Mouse (Mus musculus) MEL (cell line): ENCODE measurements around the gene Txnrd1. TPM values are rescaled to one million over a fixed set of nuclear protein-coding genes. Genes with fewer than 3 reads are reported as not detected.

ENCODE experiments used
- DNase-seq: peaks from one replicate; pipeline ENCODE4 v3.0.0; 2011; ENCODE audit warnings: low read depth, low spot score
- H3K27ac ChIP-seq: 2 replicates; pipeline ENCODE4 v1.5.1; 2012; ENCODE audit warnings: low read depth, mild to moderate bottlenecking, control low read depth, low read length, moderate library complexity; ENCODE audit not compliant: control insufficient read depth
- H3K27me3 ChIP-seq, 2 experiments: fragments of 150-350 bp in 1 of 2; sonication (generic) in 1 of 2; 2 replicates each; pipeline ENCODE4 v1.6.1; 2012; ENCODE audit warnings: low read length in 2 of 2, mild to moderate bottlenecking in 2 of 2, improper control_type of control experiment in 1 of 2, moderate library complexity in 1 of 2; ENCODE audit not compliant: insufficient read depth in 2 of 2, control insufficient read depth in 1 of 2
- H3K36me3 ChIP-seq, 2 experiments: 2 replicates each; pipeline ENCODE4 v1.6.1; 2012 to 2014; ENCODE audit warnings: low read length in 2 of 2, improper control_type of control experiment in 1 of 2, inconsistent platforms in 1 of 2, mild to moderate bottlenecking in 1 of 2; ENCODE audit not compliant: insufficient read depth in 2 of 2, control insufficient read depth in 1 of 2
- H3K4me1 ChIP-seq, 2 experiments: fragments of 150-350 bp in 1 of 2; sonication (generic) in 1 of 2; 2 replicates each; pipeline ENCODE4 v1.6.1; 2012; ENCODE audit warnings: low read length in 2 of 2, improper control_type of control experiment in 1 of 2, mild to moderate bottlenecking in 1 of 2; ENCODE audit not compliant: insufficient read depth in 2 of 2, control insufficient read depth in 1 of 2
- H3K4me3 ChIP-seq, 2 experiments: fragments of 150-350 bp in 1 of 2; sonication (generic) in 1 of 2; 2 replicates each; pipeline ENCODE4 v1.5.1; 2012; ENCODE audit warnings: low read depth in 2 of 2, low read length in 2 of 2, mild to moderate bottlenecking in 2 of 2, moderate library complexity in 2 of 2, control low read depth in 1 of 2, improper control_type of control experiment in 1 of 2; ENCODE audit not compliant: control insufficient read depth in 1 of 2, insufficient read depth in 1 of 2
- H3K79me2 ChIP-seq: 2 replicates; pipeline ENCODE4 v1.6.1; 2012; ENCODE audit warnings: mild to moderate bottlenecking, low read length, moderate library complexity; ENCODE audit not compliant: control insufficient read depth, poor library complexity, insufficient read depth
- H3K9ac ChIP-seq: 2 replicates; pipeline ENCODE4 v1.6.1; 2012; ENCODE audit warnings: low read depth, mild to moderate bottlenecking, control low read depth, low read length, moderate library complexity; ENCODE audit not compliant: control insufficient read depth, poor library complexity, severe bottlenecking
- H3K9me3 ChIP-seq: fragments of 150-350 bp; sonication (generic); replicated peaks from 2 replicates; pipeline ENCODE4 v1.6.1; 2012; ENCODE audit warnings: mild to moderate bottlenecking, low read length, improper control_type of control experiment, moderate library complexity; ENCODE audit not compliant: insufficient read depth
- BHLHE40 ChIP-seq: IDR thresholded peaks from 2 replicates; pipeline ENCODE4 v1.6.1; 2012; ENCODE audit warnings: low read depth, mild to moderate bottlenecking, inconsistent platforms, low read length, improper control_type of control experiment, borderline replicate concordance
- CHD1 ChIP-seq: IDR thresholded peaks from 2 replicates; pipeline ENCODE4 v1.6.1; 2012; ENCODE audit warnings: low read depth, mild to moderate bottlenecking, inconsistent platforms, low read length, improper control_type of control experiment
- E2F4 ChIP-seq: IDR thresholded peaks from 2 replicates; pipeline ENCODE4 v1.6.1; 2011; ENCODE audit warnings: low read depth, low read length, improper control_type of control experiment, borderline replicate concordance
- ELF1 ChIP-seq: IDR thresholded peaks from 2 replicates; pipeline ENCODE4 v1.6.1; 2014; ENCODE audit warnings: low read depth, mild to moderate bottlenecking, inconsistent platforms, low read length, improper control_type of control experiment, moderate library complexity
- ETS1 ChIP-seq: IDR thresholded peaks from 2 replicates; pipeline ENCODE4 v1.6.1; 2012; ENCODE audit warnings: low read depth, mild to moderate bottlenecking, inconsistent platforms, low read length, improper control_type of control experiment, moderate library complexity
- KAT2A ChIP-seq: conservative IDR thresholded peaks from 2 replicates; pipeline ENCODE4 v1.6.1; 2012; ENCODE audit warnings: low read depth, low read length, improper control_type of control experiment, inconsistent platforms
- MAX ChIP-seq: IDR thresholded peaks from 2 replicates; pipeline ENCODE4 v1.6.1; 2011; ENCODE audit warnings: low read length, improper control_type of control experiment
- MAZ ChIP-seq: IDR thresholded peaks from 2 replicates; pipeline ENCODE4 v1.6.1; 2012; ENCODE audit warnings: low read depth, mild to moderate bottlenecking, inconsistent platforms, low read length, improper control_type of control experiment
- MEF2A ChIP-seq: IDR thresholded peaks from 2 replicates; pipeline ENCODE4 v1.6.1; 2014; ENCODE audit warnings: low read depth, mild to moderate bottlenecking, inconsistent platforms, low read length, improper control_type of control experiment; ENCODE audit not compliant: poor library complexity, insufficient replicate concordance, severe bottlenecking; ENCODE audit errors: extremely low read depth
- MXI1 ChIP-seq: IDR thresholded peaks from 2 replicates; pipeline ENCODE4 v1.6.1; 2011; ENCODE audit warnings: mild to moderate bottlenecking, low read depth, low read length, improper control_type of control experiment
- MYB ChIP-seq: IDR thresholded peaks from 2 replicates; pipeline ENCODE4 v1.6.1; 2011; ENCODE audit warnings: mild to moderate bottlenecking, low read depth, low read length, improper control_type of control experiment
- MYC ChIP-seq: IDR thresholded peaks from 2 replicates; pipeline ENCODE4 v1.6.1; 2011; ENCODE audit warnings: low read depth, mild to moderate bottlenecking, low read length, improper control_type of control experiment, moderate library complexity
- NELFE ChIP-seq: IDR thresholded peaks from 2 replicates; pipeline ENCODE4 v1.6.1; 2011; ENCODE audit warnings: low read depth, low read length, improper control_type of control experiment
- NRF1 ChIP-seq: IDR thresholded peaks from 2 replicates; pipeline ENCODE4 v1.6.1; 2014; ENCODE audit warnings: low read depth, mild to moderate bottlenecking, inconsistent platforms, low read length, improper control_type of control experiment, moderate library complexity; ENCODE audit not compliant: poor library complexity, insufficient read depth, severe bottlenecking
- POLR2A ChIP-seq, 2 experiments: IDR thresholded peaks; 2 replicates each; pipeline ENCODE4 v1.6.1; 2011 to 2012; ENCODE audit warnings: low read length in 2 of 2, mild to moderate bottlenecking in 2 of 2, control low read depth in 1 of 2, improper control_type of control experiment in 1 of 2, low read depth in 1 of 2, moderate library complexity in 1 of 2; ENCODE audit not compliant: control insufficient read depth in 1 of 2, insufficient read depth in 1 of 2, poor library complexity in 1 of 2
- POLR2AphosphoS5 ChIP-seq: IDR thresholded peaks from 2 replicates; pipeline ENCODE4 v1.6.1; 2012; ENCODE audit warnings: low read depth, borderline replicate concordance, mild to moderate bottlenecking, inconsistent platforms, low read length, moderate library complexity, mixed read lengths
- RAD21 ChIP-seq: IDR thresholded peaks from 2 replicates; pipeline ENCODE4 v1.6.1; 2011; ENCODE audit warnings: mild to moderate bottlenecking, low read depth, low read length, improper control_type of control experiment
- RCOR1 ChIP-seq: IDR thresholded peaks from 2 replicates; pipeline ENCODE4 v1.6.1; 2012; ENCODE audit warnings: low read depth, mild to moderate bottlenecking, inconsistent platforms, low read length, improper control_type of control experiment
- SIN3A ChIP-seq: IDR thresholded peaks from 2 replicates; pipeline ENCODE4 v1.6.1; 2012; ENCODE audit warnings: low read length, improper control_type of control experiment, inconsistent platforms
- SMC3 ChIP-seq: IDR thresholded peaks from 2 replicates; pipeline ENCODE4 v1.6.1; 2011; ENCODE audit warnings: low read depth, low read length, improper control_type of control experiment
- TAL1 ChIP-seq: IDR thresholded peaks from 2 replicates; pipeline ENCODE4 v1.6.1; 2012; ENCODE audit warnings: mild to moderate bottlenecking, inconsistent platforms, low read length, moderate library complexity, mixed read lengths
- TBP ChIP-seq: IDR thresholded peaks from 2 replicates; pipeline ENCODE4 v1.8.0; 2011; ENCODE audit warnings: low read depth, low read length, improper control_type of control experiment
- TCF12 ChIP-seq: IDR thresholded peaks from 2 replicates; pipeline ENCODE4 v1.6.1; 2014; ENCODE audit warnings: low read depth, mild to moderate bottlenecking, inconsistent platforms, low read length, improper control_type of control experiment, moderate library complexity
- UBTF ChIP-seq: IDR thresholded peaks from 2 replicates; pipeline ENCODE4 v1.6.1; 2012; ENCODE audit warnings: low read depth, mild to moderate bottlenecking, inconsistent platforms, low read length, improper control_type of control experiment, moderate library complexity, borderline replicate concordance; ENCODE audit not compliant: insufficient read depth
- USF1 ChIP-seq: IDR thresholded peaks from 2 replicates; pipeline ENCODE4 v1.6.1; 2014; ENCODE audit warnings: low read depth, mild to moderate bottlenecking, inconsistent platforms, low read length, improper control_type of control experiment, moderate library complexity
- USF2 ChIP-seq, 2 experiments: IDR thresholded peaks; 2 replicates each; pipeline ENCODE4 v1.6.1; 2011 to 2012; ENCODE audit warnings: improper control_type of control experiment in 2 of 2, low read length in 2 of 2, borderline replicate concordance in 1 of 2, inconsistent platforms in 1 of 2, low read depth in 1 of 2, mild to moderate bottlenecking in 1 of 2; ENCODE audit not compliant: insufficient read depth in 1 of 2
- ZKSCAN1 ChIP-seq: IDR thresholded peaks from 2 replicates; pipeline ENCODE4 v1.6.1; 2012; ENCODE audit warnings: low read depth, mild to moderate bottlenecking, inconsistent platforms, low read length, improper control_type of control experiment, moderate library complexity
- ZMIZ1 ChIP-seq: IDR thresholded peaks from 2 replicates; pipeline ENCODE4 v1.6.1; 2012; ENCODE audit warnings: low read depth, mild to moderate bottlenecking, inconsistent platforms, low read length, improper control_type of control experiment, moderate library complexity
- ZNF384 ChIP-seq: IDR thresholded peaks from 2 replicates; pipeline ENCODE4 v1.6.1; 2012; ENCODE audit warnings: low read depth, mild to moderate bottlenecking, inconsistent platforms, low read length, improper control_type of control experiment
- polyA plus RNA-seq, 2 experiments: library from polyadenylated mRNA; stranded (reverse) in 1 of 2; unstranded in 1 of 2; fragments of >175 nt in 1 of 2; fragments of >200 nt in 1 of 2; gene quantifications; 2 replicates each; pipeline versions ENCODE4 v1.2.1 to v1.2.4; 2012; ENCODE audit warnings: low replicate concordance in 2 of 2, low read depth in 1 of 2; ENCODE audit not compliant: insufficient read length in 2 of 2, insufficient read depth in 1 of 2, missing spikeins in 1 of 2
- total RNA-seq: library from RNA; depleted of rRNA; stranded (reverse); fragments of 300-350 nt; gene quantifications from 2 replicates; pipeline ENCODE4 v1.2.3, GENCODE M21; 2012

The Txnrd1 gene
- total and polyA plus RNA-seq, 3 experiments: 91.6 to 127 TPM; not detected in 1

GRCm38 (mm10) chr10:82859533-82859915 is 25.8 kb downstream of the Txnrd1 start:
- peaks cover 6 to 36% of the 10 kb centered on the region in 2 experiments for H3K4me1 ChIP-seq
- TF ChIP-seq KAT2A: no peak
- TF ChIP-seq SMC3: no peak
- no peak for TF ChIP-seq RCOR1
- peaks cover 46% of the 10 kb centered on the region for H3K79me2 ChIP-seq
- peak; percentile 74 for DNase-seq
- H3K9me3 ChIP-seq: no peaks in the 10 kb centered on the region
- H3K36me3 ChIP-seq: peaks cover 5 to 38% of the 10 kb centered on the region in 2 experiments
- H3K27me3 ChIP-seq: no peaks in the 10 kb centered on the region
- H3K4me3 ChIP-seq: peak overlapping the region; percentile 94 to 99
- peak overlapping the region; percentile 83 for H3K9ac ChIP-seq
- peak overlapping the region; percentile 77 for H3K27ac ChIP-seq

DNA sequence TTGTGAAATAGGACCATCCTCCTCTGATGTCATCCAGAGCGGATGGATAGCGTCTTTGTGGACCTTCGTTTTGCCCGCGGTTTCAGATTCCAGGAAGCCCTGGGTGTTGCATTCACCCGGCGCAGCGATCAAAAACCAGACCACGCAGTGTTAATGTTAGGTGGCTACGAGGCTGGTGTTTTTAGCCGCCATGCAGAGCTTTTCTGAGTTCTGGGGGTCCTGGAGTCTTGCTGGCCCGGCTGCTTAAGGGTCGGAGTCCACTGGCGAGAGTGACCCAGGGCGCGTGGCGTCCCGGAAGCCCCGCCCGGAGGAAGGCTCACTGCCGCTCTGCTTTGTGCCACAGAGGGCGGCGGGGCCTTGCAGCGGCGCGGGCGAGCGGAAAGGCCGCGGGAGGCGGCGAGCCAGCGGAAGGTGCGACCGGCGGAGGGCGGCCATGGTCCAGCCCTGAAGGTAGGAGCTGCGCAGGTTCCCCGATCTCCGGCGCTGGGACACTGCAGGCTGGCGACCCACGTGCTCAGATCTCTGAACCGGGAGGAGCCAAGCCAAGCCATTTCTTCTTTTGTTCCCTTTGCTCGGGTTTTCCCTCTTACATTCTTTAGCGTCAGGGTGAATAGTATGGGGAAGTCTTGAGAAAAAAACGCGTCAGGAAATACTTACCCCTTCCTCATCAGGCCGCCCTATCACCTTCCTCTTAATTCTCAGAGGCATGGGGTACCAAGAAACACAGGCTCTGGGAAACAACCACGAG is 26.6 kb downstream of the Txnrd1 start:
- H3K4me1 ChIP-seq: peaks cover 6 to 39% of the 10 kb centered on the region in 2 experiments
- H3K27ac ChIP-seq: peak overlapping the region; percentile 77
- H3K36me3 ChIP-seq: peaks cover 6 to 39% of the 10 kb centered on the region in 2 experiments

More for the DNA sequence above, 26.6 kb downstream of the Txnrd1 start:
- peak; percentile 81 for DNase-seq
- Histone ChIP-seq H3K4me3 (peak overlapping the region; percentile 94 to 99), H3K9me3 (no peaks in the 10 kb centered on the region), H3K27me3 (no peaks in the 10 kb centered on the region), H3K9ac (peak overlapping the region; percentile 83), H3K79me2 (peaks cover 51% of the 10 kb centered on the region)
- no peak for TF ChIP-seq E2F4
- no peak for TF ChIP-seq USF2 (IDR thresholded peaks at IDR 0.05; ENCODE audit: borderline replicate concordance in 1 of 2, insufficient read depth in 1 of 2, low read depth in 1 of 2, low read length in 2 of 2)
- TF ChIP-seq MYB: no peak
- TF ChIP-seq MAX: peak; percentile 91
- no peak for TF ChIP-seq MEF2A
- no peak for TF ChIP-seq BHLHE40
- TF ChIP-seq KAT2A: no peak; the same call in 1 of the 2 replicates
- peak; percentile 83 for TF ChIP-seq ZNF384
- TF ChIP-seq ZKSCAN1: no peak
- TF ChIP-seq ELF1: 0 out of 2 replicates have a peak, but pooled peaks have one; percentile 20
- peak; percentile 91 for TF ChIP-seq MYC
- no peak for TF ChIP-seq POLR2AphosphoS5
- TF ChIP-seq MXI1: peak; percentile 92
- peak; percentile 30; the same call in 1 of the 2 replicates for TF ChIP-seq NRF1
- 0 out of 2 replicates have a peak, but pooled peaks have one; percentile 24 for TF ChIP-seq ZMIZ1
- peak; percentile 52 for TF ChIP-seq TBP
- TF ChIP-seq ETS1: peak; percentile 21; the same call in 1 of the 2 replicates
- peak; percentile 51; the same call in 1 of the 2 replicates for TF ChIP-seq MAZ
- TF ChIP-seq SIN3A: peak; percentile 80; the same call in 1 of the 2 replicates
- TF ChIP-seq RAD21: no peak
- TF ChIP-seq UBTF: no peak
- TF ChIP-seq TAL1: no peak
- peak; percentile 53 to 55; a peak in 3 of 4 replicates for TF ChIP-seq POLR2A (IDR thresholded peaks at IDR 0.05; ENCODE audit: control insufficient read depth in 1 of 2, insufficient read depth in 1 of 2, low read depth in 1 of 2, low read length in 2 of 2, poor library complexity in 1 of 2)
- TF ChIP-seq NELFE: peak; percentile 65
- peak; percentile 65 for TF ChIP-seq USF1
- TF ChIP-seq CHD1: 0 out of 2 replicates have a peak, but pooled peaks have one; percentile 64
- 0 out of 2 replicates have a peak, but pooled peaks have one; percentile 8 for TF ChIP-seq TCF12
